Mouse (Mus musculus): ENCODE measurements around the gene Ppp2r5e. TPM values are rescaled to one million over a fixed set of nuclear protein-coding genes. Genes with fewer than 3 reads are reported as not detected.

Gene Ppp2r5e
- 109 TPM for polyA plus RNA-seq (2014; fragmentation: Illumina TruSeq; extraction: RNeasy Lipid Tissue Mini Kit (QIAGEN cat#74804); ENCODE audit: low read depth, low replicate concordance)

DNA sequence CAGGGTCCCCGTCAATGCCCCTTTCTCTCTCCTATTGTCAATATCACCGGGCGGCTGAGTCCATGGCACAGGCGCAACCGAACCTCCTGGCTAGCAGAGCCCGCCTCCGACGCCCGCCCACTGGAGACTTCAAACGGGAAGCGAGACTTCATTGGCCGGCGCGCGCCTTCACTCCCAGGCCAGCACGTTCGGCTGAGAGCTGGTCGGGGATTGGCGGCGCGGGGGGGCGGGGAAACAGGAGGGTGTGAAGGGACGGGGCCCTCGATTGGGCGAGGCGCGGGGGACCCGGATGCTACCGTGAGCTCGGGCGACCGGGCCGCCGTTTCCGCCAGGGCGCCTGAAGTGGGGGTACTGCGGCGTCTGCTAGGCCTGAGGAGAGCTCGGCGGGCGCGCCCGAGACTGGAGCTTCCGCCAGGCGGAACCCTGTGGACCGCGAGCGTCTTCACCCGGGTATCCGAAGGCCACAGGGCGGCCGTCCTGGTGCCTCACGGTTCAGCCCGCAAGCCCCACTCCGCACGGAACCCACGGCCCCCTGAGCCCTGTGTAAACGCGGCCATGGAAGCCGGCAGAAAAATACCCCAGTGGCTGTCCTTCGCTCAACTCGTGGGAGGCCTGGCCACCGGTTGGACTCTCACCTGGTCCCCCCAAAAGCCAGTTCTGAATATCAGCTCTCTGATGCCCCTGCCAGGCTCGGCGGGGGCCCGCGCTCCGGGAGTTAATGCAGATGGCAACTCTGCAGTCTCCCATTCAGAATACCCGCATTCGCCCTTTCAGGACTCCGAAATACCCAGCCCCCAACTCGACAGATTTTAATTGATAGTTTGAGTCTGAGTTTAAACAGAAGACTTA, at the start of gene Ppp2r5e:
Gene Ppp2r5e (minus strand): TSS at position 92 of the 849 bp plus-strand sequence.

DNA sequence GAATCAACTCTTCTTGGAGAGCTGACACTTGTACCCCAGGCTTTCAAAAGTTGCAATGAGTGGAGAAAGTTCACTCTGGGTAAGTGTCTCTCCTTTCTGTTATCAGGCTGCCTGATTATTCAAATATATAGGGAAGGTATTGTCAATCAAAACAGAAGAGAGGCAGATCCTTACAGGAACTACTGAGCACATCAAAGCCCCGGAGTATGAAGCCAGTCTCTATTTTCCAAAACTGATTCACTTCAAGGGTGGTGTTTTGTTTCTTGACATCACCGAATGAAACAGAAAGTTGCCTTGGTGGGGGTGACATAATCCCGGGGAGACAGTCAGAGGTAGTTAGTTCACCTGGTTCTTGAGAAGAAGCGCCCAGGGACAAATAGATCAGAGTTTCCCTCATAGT, 179.4 kb downstream of the Ppp2r5e start, which contains the start of gene Gphb5:
Gene Gphb5 (minus strand): TSS at position 101 of the 400 bp plus-strand sequence.

Other genes with a start within 250 kb of the Ppp2r5e start
- not detected for gene Gphb5, start 179.5 kb downstream of the Ppp2r5e start, polyA plus RNA-seq (2014; fragmentation: Illumina TruSeq; extraction: RNeasy Lipid Tissue Mini Kit (QIAGEN cat#74804); ENCODE audit: low read depth, low replicate concordance)
- 3.4 TPM for gene Wdr89, start 73.3 kb upstream of the Ppp2r5e start, polyA plus RNA-seq (2014; fragmentation: Illumina TruSeq; extraction: RNeasy Lipid Tissue Mini Kit (QIAGEN cat#74804); ENCODE audit: low read depth, low replicate concordance)
- gene Sgpp1, start 139.5 kb upstream of the Ppp2r5e start, polyA plus RNA-seq (2014; fragmentation: Illumina TruSeq; extraction: RNeasy Lipid Tissue Mini Kit (QIAGEN cat#74804); ENCODE audit: low read depth, low replicate concordance): 244 TPM
- 40.4 TPM for gene Syne2, start 221.9 kb upstream of the Ppp2r5e start, polyA plus RNA-seq (2014; fragmentation: Illumina TruSeq; extraction: RNeasy Lipid Tissue Mini Kit (QIAGEN cat#74804); ENCODE audit: low read depth, low replicate concordance)